ENCODE assay signal across 25 mouse cellular contexts in genomic region chr11:20018905-20019304, GRCm38 (mm10).
DNase-seq lines count a peak whose midpoint lies in the region; ATAC-seq and TF ChIP-seq lines count a peak whose summit lies in the region.
"Had no signal": no experiment of that assay in that cellular context is flagged by ENCODE, and none has a peak within 500 bp of the region (broad histone marks: within the 10 kb centered on the region; RNA-seq: fewer than 3 reads in every experiment).

No protein-coding gene starts in this region.

- TF ChIP-seq POLR2A in CH12.LX (IDR thresholded peaks at IDR 0.05; ENCODE audit: low read depth, low read length) = no peak

- H3K27ac ChIP-seq in CH12.LX (ENCODE audit: insufficient read depth, low read depth) (no peak overlapping the region), ES-E14 (ENCODE audit: insufficient read depth, low read depth, low read length, poor library complexity, severe bottlenecking) (no peak overlapping the region)
- no peak overlapping the region for H3K27ac ChIP-seq in intestine, postnatal 0 days (ENCODE audit: low read depth, low read length)
- H3K27ac ChIP-seq: embryonic facial prominence, embryonic 13.5 days; embryonic facial prominence, embryonic 15.5 days; forebrain, embryonic 10.5 days; forebrain, embryonic 12.5 days had no signal

- no peak overlapping the region for H3K4me3 ChIP-seq in CH12.LX (replicated peaks in 1 of 3; ENCODE audit: low read depth in 2 of 3, low read length in 2 of 3, poor library complexity in 1 of 3)
- H3K4me3 ChIP-seq in ES-E14 (ENCODE audit: insufficient read depth in 1 of 2, low read depth in 1 of 2, low read length in 2 of 2, poor library complexity in 1 of 2, severe bottlenecking in 1 of 2) = no peak overlapping the region
- no peak overlapping the region for H3K4me3 ChIP-seq in intestine, postnatal 0 days (ENCODE audit: low read depth, low read length)
- H3K4me3 ChIP-seq: embryonic facial prominence, embryonic 13.5 days; embryonic facial prominence, embryonic 15.5 days; erythroblast, embryonic 14.5 days; forebrain, embryonic 10.5 days; forebrain, embryonic 12.5 days had no signal

- no peak for TF ChIP-seq EP300 in CH12.LX (IDR thresholded peaks at IDR 0.05; ENCODE audit: low read length)

- dilution Hi-C loops in CH12.LX (cut with MboI; ENCODE audit: extremely low pct_ligation_motif_present, extremely low pct_unique_long_range_greater_than_20kb, low sequenced_read_pairs) = no loop called here

- DNase-seq in CH12.LX (ENCODE audit: extremely low read depth) (no peak), ES-E14 (ENCODE audit: low read depth, low spot score) (no peak), R1 (ENCODE audit: low read depth, low spot score) (peak; percentile 61)
- DNase-seq in retina, embryonic 14.5 days (ENCODE audit: low spot score) = no peak
- DNase-seq: adrenal gland, adult 2 months; adrenal gland, postnatal 10 days; adrenal gland, postnatal 25 days; B cell, adult 2 months; cerebellum, adult 11 months; cerebellum, adult 18-20 months; cerebellum, adult 8-10 months; cerebellum, adult 9-11 months; cerebellum, postnatal 14 days; cerebellum, postnatal 36 days; embryo, embryonic 11 days had no signal

- in situ Hi-C loops in CH12.LX (cut with MboI; ENCODE audit: low pct_ligation_motif_present, low pct_unique_long_range_greater_than_20kb, low sequenced_read_pairs) (loop anchor here (5.0 kb wide), 1 partner anchor 42 kb away; no protein-coding TSS in a partner anchor), ES-E14 (cut with MboI; ENCODE audit: low sequenced_read_pairs in 2 of 2, unreplicated experiment in 2 of 2) (no loop called here)

- H3K79me2 ChIP-seq in CH12.LX (replicated peaks; ENCODE audit: control insufficient read depth, extremely low read depth, insufficient read depth, poor library complexity, severe bottlenecking) = no peaks in the 10 kb centered on the region

- no peak overlapping the region for H3K4me2 ChIP-seq in CH12.LX (ENCODE audit: insufficient read depth, low read depth, poor library complexity, severe bottlenecking)
- no peak overlapping the region for H3K4me2 ChIP-seq in intestine, postnatal 0 days (replicated peaks; ENCODE audit: low read depth)
- H3K4me2 ChIP-seq: embryonic facial prominence, embryonic 13.5 days; embryonic facial prominence, embryonic 15.5 days; forebrain, embryonic 12.5 days had no signal

- WGBS in intestine, postnatal 0 days = 97% methylated on average over 2 of the region's 2 CpGs

- ATAC-seq in intestine, postnatal 0 days = no peak
- ATAC-seq: CD4-positive, CD25-positive, alpha-beta regulatory T cell, adult 4 months; forebrain, embryonic 14.5 days; forebrain, embryonic 16.5 days; Patski had no signal

- H3K9me3 ChIP-seq in CH12.LX (replicated peaks; ENCODE audit: low read length) = no peaks in the 10 kb centered on the region
- H3K9me3 ChIP-seq in ES-E14 (ENCODE audit: control insufficient read depth, insufficient read depth, low read depth, low read length) = peaks cover 36% of the 10 kb centered on the region
- H3K9me3 ChIP-seq in intestine, postnatal 0 days (ENCODE audit: control insufficient read depth) = peaks cover 8% of the 10 kb centered on the region

- H3K4me1 ChIP-seq in CH12.LX (ENCODE audit: control insufficient read depth in 1 of 2, insufficient read depth in 2 of 2) = no peaks in the 10 kb centered on the region
- no peaks in the 10 kb centered on the region for H3K4me1 ChIP-seq in ES-E14 (ENCODE audit: control insufficient read depth in 2 of 2, insufficient read depth in 2 of 2, low read length in 2 of 2, poor library complexity in 1 of 2)
- no peaks in the 10 kb centered on the region for H3K4me1 ChIP-seq in intestine, postnatal 0 days (replicated peaks; ENCODE audit: control insufficient read depth, insufficient read depth, low read length)
- H3K4me1 ChIP-seq: embryonic facial prominence, embryonic 13.5 days; embryonic facial prominence, embryonic 15.5 days; forebrain, embryonic 10.5 days; forebrain, embryonic 12.5 days had no signal

- no peak for TF ChIP-seq RAD21 in CH12.LX (IDR thresholded peaks at IDR 0.05; ENCODE audit: low read depth, low read length)

- H3K9ac ChIP-seq in CH12.LX (ENCODE audit: insufficient read depth, low read depth) (no peak overlapping the region), ES-E14 (ENCODE audit: insufficient read depth, low read depth, low read length, poor library complexity, severe bottlenecking) (no peak overlapping the region)
- no peak overlapping the region for H3K9ac ChIP-seq in intestine, postnatal 0 days (ENCODE audit: low read depth, low read length)
- H3K9ac ChIP-seq: embryonic facial prominence, embryonic 13.5 days; embryonic facial prominence, embryonic 15.5 days; forebrain, embryonic 12.5 days had no signal

- no peaks in the 10 kb centered on the region for H3K27me3 ChIP-seq in CH12.LX (replicated peaks)
- no peaks in the 10 kb centered on the region for H3K27me3 ChIP-seq in intestine, postnatal 0 days (replicated peaks; ENCODE audit: control insufficient read depth, insufficient read depth, low read length)
- H3K27me3 ChIP-seq: embryonic facial prominence, embryonic 13.5 days; embryonic facial prominence, embryonic 15.5 days; forebrain, embryonic 12.5 days; Patski had no signal

- no peak for TF ChIP-seq CTCF in CH12.LX (conservative IDR thresholded peaks at IDR 0.05 in 1 of 2, IDR thresholded peaks at IDR 0.05 in 1 of 2; ENCODE audit: low read depth in 2 of 2, low read length in 2 of 2)
- TF ChIP-seq CTCF in intestine, postnatal 0 days (IDR thresholded peaks at IDR 0.05; ENCODE audit: low read depth) = no peak

- H3K36me3 ChIP-seq in CH12.LX (replicated peaks in 1 of 2; ENCODE audit: control insufficient read depth in 1 of 2, insufficient read depth in 1 of 2, low read length in 1 of 2) = peaks cover 31 to 75% of the 10 kb centered on the region in 2 experiments
- peaks cover 68% of the 10 kb centered on the region for H3K36me3 ChIP-seq in ES-E14 (ENCODE audit: control insufficient read depth, insufficient read depth, low read length, poor library complexity, severe bottlenecking)
- H3K36me3 ChIP-seq in intestine, postnatal 0 days (ENCODE audit: control insufficient read depth, insufficient read depth) = peaks cover 70% of the 10 kb centered on the region

TF ChIP-seq in CH12.LX, 34 proteins besides CTCF, POLR2A, EP300 and RAD21:
- TF ChIP-seq USF1 (IDR thresholded peaks at IDR 0.05; ENCODE audit: low read depth, low read length) = no peak
- no peak for TF ChIP-seq JUND (conservative IDR thresholded peaks at IDR 0.05; ENCODE audit: low read depth, low read length)
- no peak for TF ChIP-seq E2F4 (IDR thresholded peaks at IDR 0.05; ENCODE audit: insufficient replicate concordance, low read depth, low read length)
- no peak for TF ChIP-seq ZKSCAN1 (IDR thresholded peaks at IDR 0.05; ENCODE audit: borderline replicate concordance, low read depth, low read length)
- TF ChIP-seq ZNF384 (IDR thresholded peaks at IDR 0.05; ENCODE audit: low read depth, low read length) = peak; percentile 29; the same call in 1 of the 2 replicates
- no peak for TF ChIP-seq MAX (IDR thresholded peaks at IDR 0.05; ENCODE audit: low read length)
- no peak for TF ChIP-seq MXI1 (IDR thresholded peaks at IDR 0.05; ENCODE audit: low read depth, low read length)

TF ChIP-seq in ES-E14, 5 proteins besides CTCF, POLR2A, EP300 and RAD21:
- TF ChIP-seq ZC3H11A (IDR thresholded peaks at IDR 0.05; ENCODE audit: borderline replicate concordance, low read depth, low read length) = no peak
- peak; percentile 89 for TF ChIP-seq ZNF384 (IDR thresholded peaks at IDR 0.05; ENCODE audit: low read depth, low read length)
